Mouse (Mus musculus) right cerebral cortex, postnatal 14 days (tissue): Measurements from ENCODE around the gene Tbccd1.

Experiments used
- DNase-seq: peaks from one replicate; pipeline ENCODE4 v3.0.0; 2022

Gene Tbccd1

DNA sequence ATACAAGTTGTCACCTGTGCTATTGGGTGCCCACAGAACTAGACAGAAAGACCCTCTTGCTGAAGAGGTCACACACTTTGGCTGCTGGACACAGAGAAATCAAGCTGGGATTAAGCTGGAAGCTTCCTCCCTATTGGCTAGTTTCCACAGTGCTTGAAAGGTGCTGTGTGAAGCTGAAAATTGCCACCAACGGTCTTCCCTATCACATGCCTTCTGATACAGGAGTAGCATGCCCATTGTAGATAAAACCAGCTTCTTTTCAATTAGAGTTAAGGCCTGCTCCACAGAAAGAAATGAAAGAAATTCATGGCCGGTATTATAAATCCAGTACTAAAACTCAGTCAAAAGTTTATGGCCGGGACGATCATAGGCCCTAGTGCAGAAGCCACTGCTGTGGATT lies 4.8 kb downstream of the Tbccd1 start:
- DNase-seq = no peak

- DNase-seq = no peak
Measured at GRCm38 (mm10) chr16:22848331-22848730, 9.1 kb downstream of the Tbccd1 start.

DNA sequence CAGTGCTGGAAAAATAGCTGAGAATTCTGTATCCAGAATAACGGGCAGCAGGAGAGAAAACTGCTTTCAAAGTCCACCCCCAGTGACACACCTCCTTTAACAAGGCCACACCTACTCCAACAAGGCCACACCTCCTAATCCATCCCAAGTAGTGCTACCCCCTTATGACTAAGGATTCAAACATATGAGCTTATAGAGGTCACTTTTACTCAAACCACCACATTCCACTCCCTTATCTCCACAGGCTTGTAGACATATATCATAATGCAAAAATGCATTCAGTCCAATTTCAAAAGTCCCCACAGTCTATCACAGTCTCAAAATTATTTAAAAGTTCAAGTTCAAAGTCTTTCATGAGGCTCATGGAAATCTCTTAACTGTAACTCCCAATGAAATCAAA lies 9.8 kb downstream of the Tbccd1 start:
- DNase-seq = no peak

- DNase-seq = no peak
Measured at GRCm38 (mm10) chr16:22845481-22845880, 12.0 kb downstream of the Tbccd1 start.

- DNase-seq = no peak
Measured at GRCm38 (mm10) chr16:22844834-22845233, 12.6 kb downstream of the Tbccd1 start.

- DNase-seq = peak; percentile 82
Measured at GRCm38 (mm10) chr16:22844061-22844801, 13.2 kb downstream of the Tbccd1 start.

DNA sequence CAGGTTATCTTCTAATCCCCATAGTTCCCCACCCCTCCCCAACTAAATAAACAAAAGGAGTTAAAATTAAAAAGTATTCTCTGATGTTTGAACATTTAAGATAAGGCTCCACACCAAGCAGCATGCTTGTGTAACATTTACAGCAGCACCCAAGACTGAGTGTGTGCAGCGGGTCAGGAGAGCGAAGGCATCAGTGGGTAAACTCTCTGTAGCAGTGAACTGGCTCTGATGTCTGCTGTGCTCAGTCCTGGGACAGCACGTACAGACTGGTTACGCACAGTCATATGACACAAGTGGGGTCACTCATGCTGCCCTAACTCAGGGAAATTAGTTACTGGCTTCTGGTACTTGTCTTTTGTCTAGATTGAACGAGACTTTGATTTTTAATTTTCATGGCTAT lies 14.6 kb downstream of the Tbccd1 start:
- no peak for DNase-seq

DNA sequence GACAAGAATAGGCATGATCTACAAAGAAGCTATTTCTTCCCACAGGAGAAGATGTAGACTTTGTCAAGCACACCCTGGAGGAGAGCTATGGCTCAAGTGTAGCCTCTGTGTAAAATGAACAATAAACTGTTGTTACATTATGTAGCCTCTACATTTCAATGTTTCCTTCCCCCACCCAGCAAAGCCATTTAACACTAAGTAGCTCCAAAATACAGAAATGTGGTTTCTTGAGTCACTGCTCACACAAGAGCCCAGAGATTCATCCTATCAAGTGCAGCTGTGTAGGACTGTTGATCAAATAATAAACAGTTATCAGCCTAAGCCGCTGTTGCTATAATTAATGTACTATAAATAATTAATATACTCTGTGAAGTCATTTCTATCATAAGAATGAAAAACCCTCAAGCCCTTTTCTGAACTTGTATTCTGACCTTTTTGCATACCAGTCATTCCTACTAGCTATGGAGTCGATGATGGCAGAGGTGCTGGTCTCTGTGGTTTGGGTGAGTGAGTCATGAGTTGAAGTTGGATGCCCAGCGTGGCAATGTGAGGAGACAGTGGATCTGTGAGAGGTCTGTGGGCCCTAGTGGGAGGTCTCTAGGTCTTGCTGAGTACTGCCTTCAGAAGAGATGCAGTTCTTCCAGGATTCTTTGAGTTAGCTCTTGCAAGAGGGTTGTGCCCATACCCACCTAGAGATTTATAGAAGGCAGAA lies 18.2 kb downstream of the Tbccd1 start:
- DNase-seq = no peak

GRCm38 (mm10) chr16:22832932-22833525 lies 24.4 kb downstream of the Tbccd1 start:
- no peak for DNase-seq

GRCm38 (mm10) chr16:22820731-22821130 lies 36.7 kb downstream of the Tbccd1 start:
- peak; percentile 61 for DNase-seq

DNA sequence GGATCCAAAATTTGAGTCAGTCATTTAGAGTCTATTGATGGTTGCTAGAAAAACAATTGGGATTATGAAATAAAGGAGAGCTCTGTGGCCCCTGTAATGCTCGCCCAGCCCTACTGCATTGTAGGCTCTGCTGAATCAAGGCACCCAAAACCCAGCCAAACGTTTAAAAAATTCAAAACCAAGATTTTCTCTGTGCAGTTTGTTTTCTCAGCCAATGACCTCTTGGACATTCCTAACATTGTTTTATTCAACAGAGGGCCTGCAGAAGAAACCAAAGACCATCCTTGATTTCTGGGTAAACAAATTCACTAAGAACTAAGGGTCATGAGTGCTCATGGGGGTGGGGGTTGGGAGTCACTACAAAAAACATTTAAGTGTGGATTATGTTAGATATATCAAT lies 46.0 kb downstream of the Tbccd1 start, which contains the start of gene Crygs:
Gene Crygs (minus strand): TSS at position 101 of the 400 bp plus-strand sequence.
- DNase-seq = no peak

- peak; percentile 48 for DNase-seq
Measured at GRCm38 (mm10) chr16:22807468-22808070, 49.9 kb downstream of the Tbccd1 start.

GRCm38 (mm10) chr16:22802786-22803185 lies 54.7 kb downstream of the Tbccd1 start:
- DNase-seq = no peak

GRCm38 (mm10) chr16:22800849-22801109 lies 56.7 kb downstream of the Tbccd1 start:
- DNase-seq = no peak

- DNase-seq = no peak
Measured at GRCm38 (mm10) chr16:22800026-22800848, 57.2 kb downstream of the Tbccd1 start.

- no peak for DNase-seq
Measured at GRCm38 (mm10) chr16:22798520-22798919, 58.9 kb downstream of the Tbccd1 start.

GRCm38 (mm10) chr16:22797521-22797920 lies 59.9 kb downstream of the Tbccd1 start:
- no peak for DNase-seq

- DNase-seq = no peak
Measured at GRCm38 (mm10) chr16:22795497-22795896, 62.0 kb downstream of the Tbccd1 start.

GRCm38 (mm10) chr16:22791235-22791634 lies 66.2 kb downstream of the Tbccd1 start:
- no peak for DNase-seq

- peak; percentile 57 for DNase-seq
Measured at GRCm38 (mm10) chr16:22789908-22790367, 67.5 kb downstream of the Tbccd1 start.

DNA sequence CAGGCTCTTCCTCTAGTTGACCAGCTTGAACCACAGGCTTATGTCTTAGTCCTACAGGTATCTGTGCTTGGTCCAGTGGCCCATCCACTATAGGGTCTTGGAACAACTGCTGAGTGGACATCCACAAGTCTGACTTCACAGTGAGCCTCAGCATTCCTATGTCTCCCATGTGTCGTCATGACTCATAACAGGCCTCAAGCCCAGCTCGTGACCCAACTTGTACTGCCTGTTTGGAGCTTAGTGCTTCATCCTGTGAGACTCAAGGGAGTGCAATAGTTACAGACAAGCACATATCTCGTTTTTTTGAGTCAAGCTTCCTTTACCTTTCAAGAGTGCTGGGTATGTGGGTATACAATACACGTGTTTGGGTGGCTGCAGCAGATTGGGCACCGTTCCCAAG lies 74.8 kb downstream of the Tbccd1 start:
- no peak for DNase-seq

DNA sequence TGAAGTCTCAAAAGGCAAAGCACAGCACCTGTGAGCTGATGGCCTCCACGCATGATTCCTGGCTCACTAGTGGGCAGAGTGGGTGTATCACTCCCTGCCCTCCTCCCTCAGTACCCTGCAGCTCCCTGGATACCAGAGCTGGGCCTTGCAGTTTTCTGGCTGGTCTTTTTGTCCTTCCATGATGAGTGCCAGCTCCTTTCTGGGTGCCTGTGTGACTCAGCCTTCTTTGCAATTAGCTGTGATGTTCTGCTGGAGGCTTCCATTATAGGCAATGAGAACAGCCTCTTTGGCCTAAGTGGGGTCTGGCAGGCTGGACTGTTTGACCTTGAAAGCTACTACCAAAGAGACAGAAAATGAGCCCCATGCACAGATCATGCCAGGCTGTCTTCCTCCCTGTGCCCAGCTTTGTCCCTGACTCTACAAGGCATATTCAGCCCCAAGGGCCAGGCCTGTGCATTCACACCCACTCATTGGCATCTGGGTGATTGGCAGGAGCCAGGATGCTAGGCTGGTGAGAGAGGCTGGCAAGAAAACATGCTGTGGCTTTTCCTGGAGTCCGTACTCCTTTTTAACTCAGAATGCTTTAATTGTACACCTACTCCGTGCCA lies 78.1 kb downstream of the Tbccd1 start:
- no peak for DNase-seq
